Mouse (Mus musculus) G1E (cell line): ENCODE measurements at regions not wholly inside any gene's neighbourhood (a gene's known extent, or its start where the extent isn't known, plus 50 kb on each side); places are given as distances from the start of the nearest gene placed in this dataset.

Experiments
- ATAC-seq: 2 replicates; pipeline ENCODE4 v1.8.0; 2016; ENCODE audit warnings: mild to moderate bottlenecking; ENCODE audit not compliant: insufficient number of reproducible peaks, poor library complexity, low FRiP score, severe bottlenecking; ENCODE audit errors: extremely low read depth
- DNase-seq: peaks from one replicate; pipeline ENCODE4 v3.0.0; 2012; ENCODE audit warnings: low spot score
- H3K27me3 ChIP-seq: 2 replicates; pipeline ENCODE4 v1.6.1; 2012; ENCODE audit warnings: mild to moderate bottlenecking, low read length, inconsistent platforms; ENCODE audit not compliant: insufficient read depth
- H3K36me3 ChIP-seq: replicated peaks from 2 replicates; pipeline ENCODE3; 2012; ENCODE audit warnings: mild to moderate bottlenecking, inconsistent platforms
- H3K4me1 ChIP-seq: 2 replicates; pipeline ENCODE4 v1.6.1; 2012; ENCODE audit warnings: low read depth, low read length, inconsistent platforms, mixed read lengths; ENCODE audit not compliant: insufficient read depth
- H3K4me3 ChIP-seq: 2 replicates; pipeline ENCODE4 v1.5.1; 2012; ENCODE audit warnings: low read depth, mild to moderate bottlenecking, inconsistent platforms, low read length, moderate library complexity, mixed read lengths
- H3K9me3 ChIP-seq: replicated peaks from 2 replicates; pipeline ENCODE4 v1.6.1; 2012; ENCODE audit warnings: inconsistent platforms
- CTCF ChIP-seq: IDR thresholded peaks from 2 replicates; pipeline ENCODE4 v1.5.1; 2012; ENCODE audit warnings: low read depth, low read length, inconsistent platforms, mixed read lengths
- GATA1 ChIP-seq: IDR thresholded peaks from 2 replicates; pipeline ENCODE4 v1.6.1; 2012; ENCODE audit warnings: borderline replicate concordance, low read length, inconsistent platforms, mixed read lengths
- GATA2 ChIP-seq: IDR thresholded peaks from 2 replicates; pipeline ENCODE4 v1.6.1; 2012; ENCODE audit warnings: low read depth, low read length, inconsistent platforms, borderline replicate concordance
- POLR2AphosphoS5 ChIP-seq: IDR thresholded peaks from 2 replicates; pipeline ENCODE4 v1.6.1; 2012; ENCODE audit warnings: low read depth, low read length, inconsistent platforms; ENCODE audit not compliant: insufficient replicate concordance
- TAL1 ChIP-seq: conservative IDR thresholded peaks from 2 replicates; pipeline ENCODE4 v1.6.1; 2012; ENCODE audit warnings: low read depth, low read length, inconsistent platforms, mixed read lengths

- Histone ChIP-seq H3K9me3 (peaks cover 44% of the 10 kb centered on the region), H3K36me3 (no peaks in the 10 kb centered on the region), H3K27me3 (no peaks in the 10 kb centered on the region), H3K4me1 (no peaks in the 10 kb centered on the region), H3K4me3 (no peak overlapping the region)
- TF ChIP-seq POLR2AphosphoS5 (no peak), GATA1 (no peak), GATA2 (no peak), TAL1 (no peak), CTCF (no peak)
- ATAC-seq = no peak
- no peak for DNase-seq
Observed at GRCm38 (mm10) chr5:106224141-106224540, 233.8 kb downstream of the Barhl2 start.

GRCm38 (mm10) chr5:106209543-106209942, 248.4 kb downstream of the Barhl2 start:
- Histone ChIP-seq H3K36me3 (no peaks in the 10 kb centered on the region), H3K4me1 (no peaks in the 10 kb centered on the region), H3K9me3 (peaks cover 61% of the 10 kb centered on the region), H3K27me3 (no peaks in the 10 kb centered on the region), H3K4me3 (no peak overlapping the region)
- no peak for DNase-seq
- no peak for TF ChIP-seq GATA2
- TF ChIP-seq TAL1 = no peak
- TF ChIP-seq GATA1 = no peak
- no peak for TF ChIP-seq CTCF
- TF ChIP-seq POLR2AphosphoS5 = no peak
- ATAC-seq = no peak

GRCm38 (mm10) chr5:106207706-106208105, 250.3 kb downstream of the Barhl2 start:
- no peaks in the 10 kb centered on the region for H3K27me3 ChIP-seq
- ATAC-seq = no peak
- no peaks in the 10 kb centered on the region for H3K36me3 ChIP-seq
- H3K4me1 ChIP-seq = no peaks in the 10 kb centered on the region
- H3K9me3 ChIP-seq = peaks cover 59% of the 10 kb centered on the region
- H3K4me3 ChIP-seq = no peak overlapping the region
- DNase-seq = no peak
- TF ChIP-seq CTCF (no peak), TAL1 (no peak), GATA1 (no peak), POLR2AphosphoS5 (no peak), GATA2 (no peak)

GRCm38 (mm10) chr5:106205724-106206123, 252.2 kb downstream of the Barhl2 start:
- DNase-seq = no peak
- ATAC-seq = no peak
- Histone ChIP-seq H3K9me3 (peaks cover 64% of the 10 kb centered on the region), H3K4me1 (no peaks in the 10 kb centered on the region), H3K4me3 (no peak overlapping the region), H3K27me3 (no peaks in the 10 kb centered on the region), H3K36me3 (no peaks in the 10 kb centered on the region)
- TF ChIP-seq GATA1 (no peak), CTCF (no peak), GATA2 (no peak), POLR2AphosphoS5 (no peak), TAL1 (no peak)

- Histone ChIP-seq H3K27me3 (no peaks in the 10 kb centered on the region), H3K9me3 (peaks cover 45% of the 10 kb centered on the region), H3K4me1 (no peaks in the 10 kb centered on the region), H3K4me3 (no peak overlapping the region), H3K36me3 (no peaks in the 10 kb centered on the region)
- TF ChIP-seq GATA2 = no peak
- no peak for DNase-seq
- no peak for ATAC-seq
Observed at GRCm38 (mm10) chr5:106200631-106201030, 257.3 kb downstream of the Barhl2 start.

GRCm38 (mm10) chr5:106199061-106199460, 258.9 kb downstream of the Barhl2 start:
- no peaks in the 10 kb centered on the region for H3K4me1 ChIP-seq
- H3K9me3 ChIP-seq = peaks cover 40% of the 10 kb centered on the region
- H3K27me3 ChIP-seq = no peaks in the 10 kb centered on the region
- DNase-seq (no peak), ATAC-seq (no peak)
- no peaks in the 10 kb centered on the region for H3K36me3 ChIP-seq
- TF ChIP-seq POLR2AphosphoS5 (no peak), GATA2 (no peak), GATA1 (no peak), TAL1 (no peak), CTCF (no peak)
- H3K4me3 ChIP-seq = no peak overlapping the region

- peaks cover 37% of the 10 kb centered on the region for H3K9me3 ChIP-seq
- no peaks in the 10 kb centered on the region for H3K36me3 ChIP-seq
- H3K27me3 ChIP-seq = no peaks in the 10 kb centered on the region
- no peaks in the 10 kb centered on the region for H3K4me1 ChIP-seq
- DNase-seq = no peak
- H3K4me3 ChIP-seq = no peak overlapping the region
- TF ChIP-seq CTCF (no peak), TAL1 (no peak), GATA1 (no peak), POLR2AphosphoS5 (no peak), GATA2 (no peak)
- ATAC-seq = no peak
Observed at GRCm38 (mm10) chr5:106191141-106191540, 266.8 kb downstream of the Barhl2 start.
